In genomic region chr19:10267057-10267456, GRCm38 (mm10) we compare ENCODE assay signal across 9 mouse cellular contexts. TPM values are rescaled to one million over a fixed set of nuclear protein-coding genes. Genes with fewer than 3 reads are reported as not detected.
DNase-seq lines count a peak whose midpoint lies in the region; ATAC-seq and TF ChIP-seq lines count a peak whose summit lies in the region.
"Had no signal": no experiment of that assay in that cellular context is flagged by ENCODE, and none has a peak within 500 bp of the region (broad histone marks: within the 10 kb centered on the region; RNA-seq: fewer than 3 reads in every experiment).

No protein-coding gene starts in this region.

- H3K4me2 ChIP-seq in forebrain, embryonic 16.5 days (ENCODE audit: low read length), result no peak overlapping the region
- no peak overlapping the region for H3K4me2 ChIP-seq in intestine, postnatal 0 days (replicated peaks; ENCODE audit: low read depth)
- H3K4me2 ChIP-seq: liver, embryonic 15.5 days had no signal

- 0 out of 2 replicates have a peak, but pooled peaks have one; percentile 18 for ATAC-seq in forebrain, embryonic 16.5 days
- ATAC-seq in intestine, postnatal 0 days, result no peak

- H3K4me1 ChIP-seq in forebrain, embryonic 16.5 days (replicated peaks; ENCODE audit: control insufficient read depth, insufficient read depth, low read length), result no peaks in the 10 kb centered on the region
- H3K4me1 ChIP-seq in intestine, postnatal 0 days (replicated peaks; ENCODE audit: control insufficient read depth, insufficient read depth, low read length), result peaks cover 13% of the 10 kb centered on the region; the same call in 1 of the 2 replicates

- TF ChIP-seq CTCF in intestine, postnatal 0 days (IDR thresholded peaks at IDR 0.05; ENCODE audit: low read depth), result no peak

- no peaks in the 10 kb centered on the region for H3K27me3 ChIP-seq in forebrain, embryonic 16.5 days (replicated peaks; ENCODE audit: control insufficient read depth, insufficient read depth, low read length)
- no peaks in the 10 kb centered on the region for H3K27me3 ChIP-seq in intestine, postnatal 0 days (replicated peaks; ENCODE audit: control insufficient read depth, insufficient read depth, low read length)

- 21% methylated on average over 15 of the region's 15 CpGs for WGBS in forebrain, embryonic 16.5 days
- WGBS in intestine, postnatal 0 days, result 39% methylated on average over 15 of the region's 15 CpGs

- no peak overlapping the region for H3K27ac ChIP-seq in forebrain, embryonic 16.5 days (ENCODE audit: low read length)
- peak overlapping the region; percentile 41; the same call in 1 of the 2 replicates for H3K27ac ChIP-seq in intestine, postnatal 0 days (ENCODE audit: low read depth, low read length)
- H3K27ac ChIP-seq: liver, embryonic 15.5 days had no signal

- no peak overlapping the region for H3K4me3 ChIP-seq in forebrain, embryonic 16.5 days (replicated peaks; ENCODE audit: low read length)
- H3K4me3 ChIP-seq in intestine, postnatal 0 days (ENCODE audit: low read depth, low read length), result no peak overlapping the region
- H3K4me3 ChIP-seq: liver, embryonic 15.5 days had no signal

- no peak overlapping the region for H3K9ac ChIP-seq in forebrain, embryonic 16.5 days (replicated peaks; ENCODE audit: low read depth, low read length)
- no peak overlapping the region for H3K9ac ChIP-seq in intestine, postnatal 0 days (ENCODE audit: low read depth, low read length)
- H3K9ac ChIP-seq: liver, embryonic 15.5 days had no signal

- H3K36me3 ChIP-seq in forebrain, embryonic 16.5 days (ENCODE audit: control insufficient read depth, insufficient read depth), result no peaks in the 10 kb centered on the region
- no peaks in the 10 kb centered on the region; the same call in 1 of the 2 replicates for H3K36me3 ChIP-seq in intestine, postnatal 0 days (ENCODE audit: control insufficient read depth, insufficient read depth)
- H3K36me3 ChIP-seq: liver, embryonic 15.5 days had no signal

- peak; percentile 31 for DNase-seq in ovary, postnatal 14 days (ENCODE audit: low spot score)
- no peak for DNase-seq in ovary, adult 18-20 months (ENCODE audit: low spot score)
- DNase-seq in lung, postnatal 36 days, result peak; percentile 53
- DNase-seq in layer of hippocampus, postnatal 36 days, result no peak
- DNase-seq in left cerebral cortex, adult 11 months (ENCODE audit: low spot score), result no peak
- no peak for DNase-seq in layer of hippocampus, postnatal 10 days (ENCODE audit: low spot score in 2 of 2)

- H3K9me3 ChIP-seq in forebrain, embryonic 16.5 days (ENCODE audit: control insufficient read depth, low read length), result no peaks in the 10 kb centered on the region
- no peaks in the 10 kb centered on the region for H3K9me3 ChIP-seq in intestine, postnatal 0 days (ENCODE audit: control insufficient read depth)
- H3K9me3 ChIP-seq: liver, embryonic 15.5 days had no signal

RNA-seq across cellular contexts. Expression of gene Myrf, which starts 26.5 kb away (rescaled TPM):
- polyA plus RNA-seq in forebrain, embryonic 16.5 days (2015; fragmentation: Nextera tagmentation; extraction: Ambion mirVana), result 0.29 and 0.30 TPM in 2 replicates
- 4.1 and 4.5 TPM in 2 replicates for polyA plus RNA-seq in intestine, postnatal 0 days (2015; fragmentation: Nextera tagmentation; extraction: Ambion mirVana)
- total RNA-seq in layer of hippocampus, postnatal 36 days (2021), result 10 to 100 TPM; 27.5 to 30.5 TPM
- 1 to 10 TPM; 8.0 to 9.5 TPM for total RNA-seq in layer of hippocampus, postnatal 10 days (2021)

RNA-seq across cellular contexts. Expression of gene Dagla, which starts 37.6 kb away (rescaled TPM):
- 8.1 and 8.4 TPM in 2 replicates for polyA plus RNA-seq in forebrain, embryonic 16.5 days (2015; fragmentation: Nextera tagmentation; extraction: Ambion mirVana)
- polyA plus RNA-seq in intestine, postnatal 0 days (2015; fragmentation: Nextera tagmentation; extraction: Ambion mirVana), result 1.3 TPM in 2 replicates
- total RNA-seq in layer of hippocampus, postnatal 36 days (2021), result 100 to 1,000 TPM; 122 to 123 TPM
- total RNA-seq in layer of hippocampus, postnatal 10 days (2021), result 100 to 1,000 TPM; 102 TPM

Comparison
In these comparisons a context has a peak if more than half of its experiments do, and no peak if none do; other contexts are left out.
1. DNase-seq: peak in ovary, postnatal 14 days (single experiment) and lung, postnatal 36 days (single experiment); none in ovary, adult 18-20 months (single experiment), layer of hippocampus, postnatal 36 days (0 of 2), left cerebral cortex, adult 11 months (single experiment) and layer of hippocampus, postnatal 10 days (0 of 2).